Mouse (Mus musculus) ovary, postnatal 14 days (tissue): ENCODE results near the gene Atrn.
A peak's percentile ranks its signal among the peaks of the same experiment; 100 is the strongest.

Experiments
- DNase-seq: peaks from one replicate; pipeline ENCODE4 v3.0.0; 2022; ENCODE audit warnings: low spot score

The Atrn gene

GRCm38 (mm10) chr2:131040854-131041825, 134.8 kb downstream of the Atrn start:
- DNase-seq, result no peak

DNA sequence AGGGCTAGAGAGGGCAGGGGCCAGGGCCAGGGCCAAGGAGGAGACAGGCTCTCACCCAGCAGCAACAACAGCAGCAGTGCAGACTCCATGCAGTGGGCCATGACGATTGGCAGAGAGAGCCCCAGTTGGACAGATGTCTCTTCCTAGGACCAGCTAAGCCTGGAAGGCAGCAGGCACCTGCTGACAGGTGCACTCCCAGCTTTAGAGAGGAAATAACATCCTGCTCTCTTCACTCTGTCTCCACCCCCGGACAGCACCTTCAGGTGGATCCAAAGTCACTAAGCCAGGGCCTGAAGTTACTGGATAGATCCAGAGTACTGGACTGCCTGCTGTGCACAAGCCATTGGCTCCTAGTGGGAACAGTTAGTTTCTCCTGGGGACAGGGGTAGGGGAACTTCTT, 136.7 kb downstream of the Atrn start, which contains the start of gene Gfra4:
Gene Gfra4, minus strand, starts transcription at position 101 of the 400 bp plus-strand sequence.
- no peak for DNase-seq

DNA sequence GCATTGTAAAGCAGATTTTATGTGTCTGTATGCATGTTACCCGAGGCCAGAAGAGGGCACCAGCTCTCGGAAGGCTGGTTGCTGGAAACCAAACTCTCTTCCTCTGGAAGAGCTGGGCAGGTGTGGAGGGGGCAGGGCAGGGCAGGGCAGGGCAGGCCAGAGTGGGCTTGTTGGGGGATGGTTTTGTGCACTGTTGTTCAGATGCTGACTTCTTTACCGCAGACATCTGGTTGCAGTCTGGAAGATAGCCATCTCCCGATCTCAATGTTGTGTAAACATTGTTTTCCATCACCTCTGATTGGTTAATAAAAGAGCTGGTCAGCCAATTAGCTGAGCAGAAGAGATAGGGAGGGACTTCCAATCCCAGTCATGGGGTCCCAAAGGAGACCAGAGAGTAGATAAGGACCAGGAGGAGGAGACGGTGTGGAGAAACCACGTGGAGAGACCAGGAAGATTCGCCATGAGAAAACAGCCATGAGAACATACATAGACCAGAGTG, 138.1 kb downstream of the Atrn start:
- DNase-seq, result no peak

DNA sequence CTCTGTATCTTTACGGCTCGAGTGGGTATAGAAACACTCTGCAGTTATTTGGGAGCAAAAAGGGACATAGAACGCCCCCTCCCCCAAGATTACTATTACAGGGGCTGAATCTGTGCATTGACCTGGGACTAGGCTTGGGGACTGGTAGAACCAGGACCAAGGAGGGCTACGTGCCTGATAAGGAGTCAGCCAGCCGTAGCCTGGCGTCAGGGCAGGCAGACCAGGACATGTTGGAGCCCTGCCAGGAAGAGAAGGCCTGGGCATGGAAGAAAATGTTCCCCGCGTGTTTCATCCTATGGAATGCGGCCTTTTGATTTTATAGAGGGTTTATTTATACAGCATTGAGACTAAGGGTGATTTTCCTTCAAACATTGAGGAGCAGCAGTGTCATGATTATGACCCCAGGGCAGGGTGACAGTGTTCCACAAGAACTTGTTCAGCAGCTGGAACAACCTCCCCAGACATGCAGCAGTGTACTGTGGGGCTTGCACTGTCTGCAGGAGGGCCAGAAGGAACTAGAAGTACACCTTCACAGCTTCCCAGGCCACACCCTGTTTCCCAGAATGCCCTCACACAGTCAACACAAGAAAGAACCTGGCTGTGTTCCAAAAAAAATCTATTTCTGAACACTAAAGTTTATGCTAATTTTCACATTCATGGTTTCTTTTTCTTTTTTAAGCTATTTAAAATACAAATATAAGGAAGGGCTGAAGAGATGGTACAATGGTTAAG, 138.9 kb downstream of the Atrn start:
- DNase-seq, result no peak

DNA sequence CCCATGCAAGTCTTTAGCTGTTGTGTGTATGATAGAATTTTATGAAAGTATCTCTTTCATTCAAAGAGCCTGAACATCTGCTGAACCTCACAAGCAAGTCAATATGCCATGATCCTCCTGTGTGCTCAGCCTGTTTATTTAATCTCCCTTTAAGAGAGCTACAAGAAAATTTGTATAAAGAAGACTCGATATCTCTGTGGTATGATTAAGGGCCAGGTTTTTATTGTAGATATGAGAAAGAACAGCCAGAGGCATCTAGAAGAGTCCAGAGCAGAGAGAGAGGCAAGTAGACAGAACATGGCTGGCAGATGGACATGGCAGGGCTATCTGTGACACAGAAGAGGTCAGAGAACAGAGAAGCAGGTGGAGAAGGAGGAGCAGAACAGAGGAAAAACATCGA, 139.7 kb downstream of the Atrn start:
- DNase-seq, result no peak

DNA sequence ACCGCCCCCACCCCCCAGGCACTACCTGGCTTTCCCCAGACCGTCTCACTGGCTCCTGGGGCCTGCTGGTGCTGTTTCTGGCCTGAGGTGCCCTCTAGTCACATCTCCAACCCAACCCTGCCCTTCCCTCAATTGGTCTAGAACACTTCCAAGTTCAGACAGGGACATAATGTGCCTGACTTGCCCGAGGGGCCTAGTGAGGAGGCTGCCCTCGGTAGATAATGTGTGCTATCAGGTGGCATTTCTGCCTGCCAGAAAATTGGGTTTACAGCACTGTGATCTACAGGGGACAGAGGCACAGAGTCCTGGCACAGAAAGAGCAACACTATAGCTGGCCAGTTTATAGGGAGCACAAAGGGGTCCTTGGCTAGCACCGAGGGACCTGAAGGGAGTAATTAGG, 145.7 kb downstream of the Atrn start:
- DNase-seq, result no peak

GRCm38 (mm10) chr2:131052862-131053418, 146.6 kb downstream of the Atrn start:
- no peak for DNase-seq

GRCm38 (mm10) chr2:131053851-131054645, 147.8 kb downstream of the Atrn start:
- DNase-seq, result no peak

DNA sequence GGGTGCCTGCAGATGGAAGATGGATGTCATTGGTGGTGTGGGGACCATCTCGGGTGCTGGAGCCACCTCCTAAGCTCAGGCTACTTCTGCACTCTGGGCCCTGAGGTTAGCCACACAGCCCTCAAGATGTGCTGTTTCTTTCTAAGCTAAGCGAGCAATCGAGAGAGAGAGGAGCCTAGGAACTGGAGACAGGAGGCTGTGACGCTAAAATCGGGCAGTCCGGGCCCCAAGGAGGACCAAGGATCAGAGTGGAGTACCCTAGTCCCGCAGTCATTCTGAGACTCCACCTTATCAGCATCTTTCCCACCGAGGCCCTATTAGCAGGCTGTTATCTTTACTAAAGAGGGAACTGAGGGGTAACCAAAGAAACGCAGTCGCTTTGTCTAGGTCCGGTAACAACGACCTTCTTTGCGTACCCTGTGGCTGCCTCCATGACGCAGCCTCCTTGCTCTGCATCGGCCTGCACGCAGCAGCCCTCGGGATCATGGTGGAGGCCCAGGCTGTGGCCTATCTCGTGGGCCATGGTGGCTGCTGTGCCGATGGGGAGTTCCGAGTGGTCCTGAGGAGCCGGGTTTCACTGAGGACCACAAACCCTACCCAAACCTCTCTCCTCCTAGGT, 148.5 kb downstream of the Atrn start:
- no peak for DNase-seq

GRCm38 (mm10) chr2:131055631-131056030, 149.3 kb downstream of the Atrn start:
- DNase-seq, result peak; percentile 50

GRCm38 (mm10) chr2:131056191-131056590, 149.9 kb downstream of the Atrn start:
- no peak for DNase-seq

DNA sequence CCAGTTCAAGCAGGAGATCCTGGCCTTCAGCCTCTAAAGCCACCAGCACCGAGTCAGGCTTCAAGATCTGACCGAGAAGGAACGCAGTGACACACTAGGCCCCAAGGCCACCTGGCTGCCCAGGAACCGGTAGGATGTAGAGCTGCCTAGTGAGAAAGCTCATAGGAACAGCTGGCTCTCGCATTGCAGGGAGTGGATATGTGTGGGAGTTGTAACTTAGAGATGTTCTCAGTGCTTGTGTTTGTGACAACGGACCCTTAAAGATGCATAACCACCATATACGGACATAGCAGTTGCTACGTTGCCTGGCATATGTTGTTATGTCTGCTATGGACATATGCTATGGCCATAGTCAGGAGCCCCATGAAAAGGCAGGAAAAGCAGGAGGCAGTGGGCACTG, 152.4 kb downstream of the Atrn start:
- no peak for DNase-seq

GRCm38 (mm10) chr2:131059377-131059776, 153.1 kb downstream of the Atrn start:
- peak; percentile 73 for DNase-seq

- no peak for DNase-seq
These were observed 153.7 kb downstream of the Atrn start for GRCm38 (mm10) chr2:131059781-131060540.

DNA sequence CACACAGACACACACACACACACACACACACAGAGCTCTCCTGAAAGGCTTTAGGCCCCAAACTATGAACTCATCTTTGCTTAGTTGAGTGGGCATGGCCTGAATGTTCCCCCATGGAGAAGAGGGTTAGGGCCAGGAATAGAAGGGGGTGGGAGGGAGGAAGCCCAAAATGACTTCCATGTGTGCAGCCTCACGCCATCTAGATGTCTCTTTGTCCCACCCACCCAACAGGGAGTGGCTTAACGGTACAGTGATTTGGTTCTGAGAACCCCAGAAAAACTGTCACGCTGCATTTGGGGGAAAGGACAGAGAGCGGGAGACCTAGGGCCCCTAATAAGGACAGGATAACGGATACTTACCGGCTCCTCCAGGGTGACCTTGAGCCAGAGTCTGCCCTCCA, 154.5 kb downstream of the Atrn start:
- DNase-seq, result no peak

DNA sequence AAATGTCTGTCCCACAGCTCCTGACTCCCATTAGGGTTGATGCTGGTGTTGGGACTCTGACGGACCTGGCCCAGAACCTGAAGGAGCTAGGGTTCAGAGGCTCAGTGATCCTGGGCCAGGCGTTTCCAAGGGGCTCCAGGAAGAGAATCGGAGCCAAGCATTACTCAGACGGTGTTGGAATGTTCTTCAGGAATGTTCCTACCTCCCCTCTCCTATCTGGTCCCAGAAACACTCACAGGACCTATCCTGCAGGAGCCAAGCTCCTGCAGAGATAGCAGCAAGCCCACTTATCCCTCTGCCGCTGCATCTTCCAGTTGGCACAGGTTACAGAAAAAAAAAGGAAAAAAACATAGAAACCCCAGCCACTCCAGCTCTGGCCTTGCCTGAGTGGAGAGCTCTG, 155.3 kb downstream of the Atrn start:
- no peak for DNase-seq

DNA sequence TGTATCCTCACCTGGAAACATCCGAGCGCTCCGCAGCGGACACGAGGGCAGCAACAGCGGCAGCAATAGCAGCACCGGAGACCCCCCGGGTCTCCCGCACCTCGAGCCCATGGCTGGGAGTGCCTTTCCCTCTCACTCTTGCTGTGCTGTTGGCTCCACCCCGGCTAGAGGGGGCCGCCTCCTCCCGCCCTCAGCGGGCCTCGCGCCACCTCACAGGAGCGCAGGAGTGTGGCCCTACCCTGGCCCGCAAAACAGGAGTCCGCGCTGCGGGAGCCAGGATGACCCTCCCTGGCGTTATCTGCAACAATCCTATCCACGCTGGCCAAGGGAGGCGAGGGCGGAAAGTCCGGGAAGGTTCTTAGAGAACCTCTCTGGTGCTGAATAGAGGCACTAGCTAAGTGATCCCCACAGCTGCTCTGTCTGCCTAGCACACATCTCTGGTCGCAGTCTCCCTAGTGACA, 157.1 kb downstream of the Atrn start, which contains the start of gene Adam33:
Gene Adam33, minus strand, starts transcription at position 411 of the 461 bp plus-strand sequence.
- no peak for DNase-seq

- DNase-seq, result no peak
These were observed 160.0 kb downstream of the Atrn start for GRCm38 (mm10) chr2:131066342-131066741.

DNA sequence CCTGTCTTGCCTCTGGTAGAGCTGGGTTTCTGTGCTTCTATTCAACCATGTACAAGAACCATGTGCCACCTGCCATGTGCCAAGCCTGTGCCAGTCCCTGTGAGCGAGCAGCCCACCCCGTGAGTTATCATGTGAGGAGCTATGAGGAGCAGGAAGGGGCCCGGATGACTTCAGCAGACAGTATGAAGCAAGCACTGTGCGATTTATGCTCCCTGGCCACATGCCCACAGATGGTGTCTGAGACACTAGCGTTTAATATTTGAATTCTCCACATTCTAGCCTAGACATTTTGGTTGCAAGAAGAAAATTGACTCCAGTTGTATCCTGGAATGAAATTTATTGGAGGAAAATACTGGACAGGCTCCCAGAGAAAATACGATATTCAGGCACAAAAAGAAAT, 161.2 kb downstream of the Atrn start:
- no peak for DNase-seq

GRCm38 (mm10) chr2:131072536-131072935, 166.2 kb downstream of the Atrn start:
- no peak for DNase-seq
